7 mouse cellular contexts compared by ENCODE assay signal in the genomic region with DNA sequence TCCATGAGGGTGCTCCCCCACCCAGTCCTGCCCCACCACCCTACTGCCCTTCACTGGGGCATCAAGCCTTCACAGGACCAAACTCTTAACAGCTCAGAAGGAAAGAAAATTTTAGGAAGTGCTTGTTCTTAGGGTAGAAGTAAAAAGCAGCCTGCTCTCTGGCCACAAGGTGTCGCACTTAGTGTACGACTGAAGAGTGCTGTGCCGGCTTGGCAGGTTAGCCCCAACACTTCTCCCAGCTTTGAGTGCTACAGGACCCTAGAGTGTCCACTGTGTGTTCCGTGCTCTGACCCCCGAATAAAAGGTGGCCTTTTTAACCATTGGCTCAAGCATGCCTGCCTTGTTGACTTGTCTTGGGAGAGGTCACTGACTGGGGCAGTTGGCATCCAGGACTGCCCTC. TPM values are rescaled to one million over a fixed set of nuclear protein-coding genes. Genes with fewer than 3 reads are reported as not detected.
A peak's percentile ranks its signal among the peaks of the same experiment; 100 is the strongest.
DNase-seq lines count a peak whose midpoint lies in the region; ATAC-seq lines count a peak whose summit lies in the region.

No protein-coding gene starts in this region.

- H3K27ac ChIP-seq in hindbrain, embryonic 16.5 days (ENCODE audit: low read depth, low read length) = no peak overlapping the region
- no peak overlapping the region for H3K27ac ChIP-seq in midbrain, embryonic 11.5 days (ENCODE audit: low read depth, low read length)

- DNase-seq in ZHBTc4 (ENCODE audit: low read depth, low spot score) = peak; percentile 91
- peak; percentile 64 for DNase-seq in cerebellum, adult 8-10 months
- peak; percentile 47 to 52 for DNase-seq in frontal cortex, postnatal 25 days (ENCODE audit: low spot score in 2 of 2)
- DNase-seq in left cerebral cortex, postnatal 10 days (ENCODE audit: extremely low spot score in 1 of 2, low spot score in 2 of 2) = peak; percentile 66 to 83
- peak; percentile 97 for DNase-seq in midbrain, embryonic 11.5 days (ENCODE audit: low spot score, missing footprints)
- peak; percentile 66 for DNase-seq in skeletal muscle tissue, adult 2 months (ENCODE audit: low read depth, low spot score)

- no peaks in the 10 kb centered on the region for H3K27me3 ChIP-seq in hindbrain, embryonic 16.5 days (replicated peaks; ENCODE audit: control insufficient read depth, insufficient read depth, low read length)
- no peaks in the 10 kb centered on the region for H3K27me3 ChIP-seq in midbrain, embryonic 11.5 days (ENCODE audit: control insufficient read depth, insufficient read depth, low read length)

- intact Hi-C loops in left cerebral cortex, postnatal 10 days (cut with DNase I) = no loop called here

- WGBS in hindbrain, embryonic 16.5 days = 12% methylated on average over 5 of the region's 5 CpGs
- WGBS in midbrain, embryonic 11.5 days = 12% methylated on average over 5 of the region's 5 CpGs

- peak; percentile 74 for ATAC-seq in hindbrain, embryonic 16.5 days
- peak; percentile 63 for ATAC-seq in midbrain, embryonic 11.5 days (ENCODE audit: low FRiP score)

- H3K36me3 ChIP-seq in hindbrain, embryonic 16.5 days (ENCODE audit: control insufficient read depth, insufficient read depth, low read length) = peaks cover 13% of the 10 kb centered on the region
- H3K36me3 ChIP-seq in midbrain, embryonic 11.5 days (ENCODE audit: control insufficient read depth, insufficient read depth, low read length) = peaks cover 4% of the 10 kb centered on the region; the same call in 1 of the 2 replicates

- peaks cover 9% of the 10 kb centered on the region; the same call in 1 of the 2 replicates for H3K4me1 ChIP-seq in hindbrain, embryonic 16.5 days (ENCODE audit: control insufficient read depth, insufficient read depth, low read depth, low read length)
- H3K4me1 ChIP-seq in midbrain, embryonic 11.5 days (ENCODE audit: control insufficient read depth, insufficient read depth, low read length) = peaks cover 14% of the 10 kb centered on the region; the same call in 1 of the 2 replicates

- H3K4me3 ChIP-seq in hindbrain, embryonic 16.5 days (ENCODE audit: low read length) = no peak overlapping the region
- no peak overlapping the region for H3K4me3 ChIP-seq in midbrain, embryonic 11.5 days (ENCODE audit: low read depth, low read length)

- H3K4me2 ChIP-seq in hindbrain, embryonic 16.5 days (ENCODE audit: low read length) = no peak overlapping the region
- no peak overlapping the region for H3K4me2 ChIP-seq in midbrain, embryonic 11.5 days

- H3K9ac ChIP-seq in hindbrain, embryonic 16.5 days (ENCODE audit: low read depth, low read length) = no peak overlapping the region
- H3K9ac ChIP-seq in midbrain, embryonic 11.5 days (ENCODE audit: low read length) = no peak overlapping the region

- no peaks in the 10 kb centered on the region for H3K9me3 ChIP-seq in hindbrain, embryonic 16.5 days (ENCODE audit: control insufficient read depth, low read length)
- H3K9me3 ChIP-seq in midbrain, embryonic 11.5 days (ENCODE audit: control insufficient read depth, low read length) = no peaks in the 10 kb centered on the region

RNA-seq across cellular contexts. Expression of gene C1qtnf12, which starts 2.8 kb away (rescaled TPM):
- polyA plus RNA-seq in hindbrain, embryonic 16.5 days (2015; fragmentation: Nextera tagmentation; extraction: Ambion mirVana) = 13.9 and 16.4 TPM in 2 replicates
- total RNA-seq in left cerebral cortex, postnatal 10 days (2021) = 10 to 100 TPM; 19.2 to 20.9 TPM
- 19.8 and 20.4 TPM in 2 replicates for polyA plus RNA-seq in midbrain, embryonic 11.5 days (2014; fragmentation: Nextera tagmentation; extraction: Ambion mirVana)

RNA-seq across cellular contexts. Expression of gene Ube2j2, which starts 15.6 kb away (rescaled TPM):
- 97.6 and 98.8 TPM in 2 replicates for polyA plus RNA-seq in hindbrain, embryonic 16.5 days (2015; fragmentation: Nextera tagmentation; extraction: Ambion mirVana)
- 10 to 100 TPM; 84.9 to 93.8 TPM for total RNA-seq in left cerebral cortex, postnatal 10 days (2021)
- polyA plus RNA-seq in midbrain, embryonic 11.5 days (2014; fragmentation: Nextera tagmentation; extraction: Ambion mirVana) = 148 and 158 TPM in 2 replicates

RNA-seq across cellular contexts. Expression of gene B3galt6, which starts 33.2 kb away (rescaled TPM):
- 35.5 and 35.7 TPM in 2 replicates for polyA plus RNA-seq in hindbrain, embryonic 16.5 days (2015; fragmentation: Nextera tagmentation; extraction: Ambion mirVana)
- total RNA-seq in left cerebral cortex, postnatal 10 days (2021) = 10 to 100 TPM; 11.4 to 11.8 TPM
- 17.2 and 18.8 TPM in 2 replicates for polyA plus RNA-seq in midbrain, embryonic 11.5 days (2014; fragmentation: Nextera tagmentation; extraction: Ambion mirVana)

RNA-seq across cellular contexts. Expression of gene Sdf4, which starts 33.4 kb away (rescaled TPM):
- polyA plus RNA-seq in hindbrain, embryonic 16.5 days (2015; fragmentation: Nextera tagmentation; extraction: Ambion mirVana) = 120 and 124 TPM in 2 replicates
- total RNA-seq in left cerebral cortex, postnatal 10 days (2021) = 100 to 1,000 TPM; 136 to 139 TPM
- 130 and 136 TPM in 2 replicates for polyA plus RNA-seq in midbrain, embryonic 11.5 days (2014; fragmentation: Nextera tagmentation; extraction: Ambion mirVana)

RNA-seq across cellular contexts. Expression of gene Tnfrsf4, which starts 54.4 kb away (rescaled TPM):
- polyA plus RNA-seq in hindbrain, embryonic 16.5 days (2015; fragmentation: Nextera tagmentation; extraction: Ambion mirVana) = 0.64 TPM in 1 of 2 replicates, not detected in the other
- total RNA-seq in left cerebral cortex, postnatal 10 days (2021) = 1 to 10 TPM in 1 of 2 experiments, under 1 TPM in 1; 0.32 to 1.4 TPM
- polyA plus RNA-seq in midbrain, embryonic 11.5 days (2014; fragmentation: Nextera tagmentation; extraction: Ambion mirVana) = 0.41 and 1.1 TPM in 2 replicates
